Mouse (Mus musculus) layer of hippocampus, adult 9-10 months (tissue): ENCODE measurements at regions not wholly inside any gene's neighbourhood (a gene's known extent, or its start where the extent isn't known, plus 50 kb on each side); places are given as distances from the start of the nearest gene placed in this dataset.

ENCODE experiments used
- DNase-seq: peaks from one replicate; pipeline ENCODE4 v3.0.0; 2022; ENCODE audit warnings: low spot score

GRCm38 (mm10) chr5:119619906-119620305, 50.6 kb upstream of the Tbx3 start:
- DNase-seq = no peak
